Mouse (Mus musculus): ENCODE measurements around the gene Mepe.

DNA sequence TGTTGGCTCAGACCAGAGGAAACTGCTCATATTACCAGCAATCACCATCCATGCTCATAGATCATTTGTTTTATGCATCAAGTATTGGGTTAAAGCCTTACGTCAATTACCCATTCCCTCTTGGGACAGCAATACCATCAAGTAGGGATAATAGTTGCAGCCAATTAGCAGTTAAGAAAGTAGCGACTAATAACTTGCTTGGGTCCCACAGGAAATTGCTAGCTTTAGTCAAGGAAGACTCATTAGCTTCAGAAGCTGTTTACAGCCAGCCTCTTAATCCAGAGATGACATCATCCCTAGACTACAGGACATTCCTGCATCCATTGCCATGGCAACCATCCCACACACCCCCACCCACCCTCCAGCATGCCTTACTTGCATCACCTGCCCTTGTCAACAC is 50.0 kb downstream of the Mepe start:
- TF ChIP-seq CTCF (IDR thresholded peaks at IDR 0.05; ENCODE audit: low read depth) (no peak), EP300 (IDR thresholded peaks at IDR 0.05; ENCODE audit: low read depth) (no peak)

Measured in liver, postnatal 0 days (tissue).